Mouse (Mus musculus) testis, adult 2 months (tissue): ENCODE results near the gene Clic4.

Experiments
- CTCF ChIP-seq: fragments of 200-500 bp; IDR thresholded peaks from 2 replicates; pipeline ENCODE4 v1.5.1; 2012; ENCODE audit warnings: low read depth, mild to moderate bottlenecking, inconsistent platforms, low read length, moderate library complexity; ENCODE audit not compliant: control insufficient read depth, insufficient read depth, insufficient replicate concordance
- POLR2A ChIP-seq: fragments of 200-500 bp; IDR thresholded peaks from 2 replicates; pipeline ENCODE4 v1.6.1; 2012; ENCODE audit warnings: low read depth, mild to moderate bottlenecking, inconsistent platforms, low read length, moderate library complexity; ENCODE audit not compliant: control insufficient read depth

DNA sequence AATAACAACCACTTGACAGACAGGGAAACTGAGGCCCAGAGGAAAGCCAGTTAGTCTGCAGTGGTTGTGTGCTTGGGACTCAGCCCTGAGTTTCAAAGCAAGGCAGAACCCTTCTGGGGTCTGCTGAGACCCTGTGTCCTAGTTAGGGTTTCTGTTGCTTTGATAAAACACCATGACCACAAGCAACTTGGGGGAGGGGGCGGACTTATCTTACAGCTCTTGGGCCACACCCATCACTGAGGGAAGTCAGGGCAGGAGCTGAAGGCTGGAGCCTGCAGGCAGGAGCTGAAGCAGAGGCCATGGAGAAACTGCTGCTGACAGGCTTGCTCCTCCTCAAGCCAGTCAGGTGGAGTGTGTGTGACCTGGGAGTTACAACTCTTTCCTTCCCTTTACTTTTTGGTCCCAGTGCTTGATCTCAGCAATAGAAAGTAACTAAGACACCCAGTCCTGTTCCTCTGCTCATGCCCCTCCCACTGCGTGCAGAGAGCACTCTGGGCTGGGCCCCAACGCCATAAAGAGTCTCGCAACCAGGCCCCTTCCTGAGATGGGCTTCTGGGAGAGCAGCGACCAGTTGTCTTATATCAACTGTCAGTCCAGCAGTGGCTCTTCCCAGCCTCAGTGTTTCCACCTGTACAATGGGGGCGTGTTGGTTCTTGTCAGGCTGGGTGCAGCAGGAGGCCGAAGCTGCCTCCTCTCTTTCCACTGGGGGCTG is 104.6 kb downstream of the Clic4 start:
- no peak for TF ChIP-seq CTCF
- TF ChIP-seq POLR2A: no peak
